Mouse (Mus musculus) limb, embryonic 14.5 days (tissue): ENCODE measurements around the gene Gm13695. TPM values are rescaled to one million over a fixed set of nuclear protein-coding genes. Genes with fewer than 3 reads are reported as not detected.
"Not testable (repeated sequence)": the region's sequence is repeated elsewhere in the genome, so short reads cannot be mapped to it uniquely, and the experiment has no call there.

Experiments
- ATAC-seq: fragments of 200-750 bp; cut with Nextera tagmentation; 2 replicates; pipeline ENCODE4 v1.8.0; 2017; ENCODE audit warnings: low read depth, moderate number of reproducible peaks, moderate TSS enrichment; ENCODE audit not compliant: low FRiP score
- DNase-seq: peaks from one replicate; pipeline ENCODE4 v3.0.0-alpha.2; 2015; ENCODE audit warnings: low spot score
- H3K27ac ChIP-seq: fragments of 300-500 bp; sonication (generic); replicated peaks from 2 replicates; pipeline ENCODE4 v1.5.1; 2014; ENCODE audit warnings: low read depth, mild to moderate bottlenecking, low read length, moderate library complexity, mixed read lengths
- H3K27me3 ChIP-seq: fragments of 300-500 bp; sonication (generic); 2 replicates; pipeline ENCODE4 v1.6.1; 2014; ENCODE audit warnings: low read length, mixed read lengths; ENCODE audit not compliant: control insufficient read depth, insufficient read depth
- H3K36me3 ChIP-seq: fragments of 300-500 bp; sonication (generic); 2 replicates; pipeline ENCODE4 v1.6.1; 2014; ENCODE audit warnings: mild to moderate bottlenecking, low read length, moderate library complexity, mixed read lengths; ENCODE audit not compliant: control insufficient read depth, insufficient read depth
- H3K4me1 ChIP-seq: fragments of 300-500 bp; sonication (generic); 2 replicates; pipeline ENCODE4 v1.6.1; 2014; ENCODE audit warnings: antibody characterized with exemption, low read length, mixed read lengths; ENCODE audit not compliant: control insufficient read depth, insufficient read depth
- H3K4me2 ChIP-seq: fragments of 300-500 bp; sonication (generic); replicated peaks from 2 replicates; pipeline ENCODE4 v1.6.1; 2014; ENCODE audit warnings: low read depth, mild to moderate bottlenecking, low read length, moderate library complexity; ENCODE audit not compliant: severe bottlenecking
- H3K4me3 ChIP-seq: fragments of 300-500 bp; sonication (generic); replicated peaks from 2 replicates; pipeline ENCODE4 v1.5.1; 2014; ENCODE audit warnings: low read length
- H3K9ac ChIP-seq: fragments of 300-500 bp; sonication (generic); 2 replicates; pipeline ENCODE4 v1.6.1; 2014; ENCODE audit warnings: mild to moderate bottlenecking, low read depth, low read length, moderate library complexity; ENCODE audit not compliant: severe bottlenecking
- H3K9me3 ChIP-seq: fragments of 300-500 bp; sonication (generic); 2 replicates; pipeline ENCODE4 v1.6.1; 2016; ENCODE audit warnings: low read length; ENCODE audit not compliant: control insufficient read depth
- POLR2A ChIP-seq: fragments of 200-500 bp; IDR thresholded peaks from 2 replicates; pipeline ENCODE4 v1.8.0; 2012; ENCODE audit warnings: inconsistent platforms, mild to moderate bottlenecking, moderate library complexity, borderline replicate concordance; ENCODE audit not compliant: insufficient read depth, insufficient read length; ENCODE audit errors: extremely low read depth
- WGBS: fragments of 180-500 bp; shearing (Covaris S2); extraction: QIAGEN DNeasy Blood & Tissue Kit; methylation state at CpG from one replicate; pipeline ENCODE4 v1.1.7; 2014; 5-methylcytosine and 5-hydroxymethylcytosine counted together
- polyA plus RNA-seq, 2 experiments: library from polyadenylated mRNA; depleted of rRNA in 1 of 2; stranded (reverse) in 1 of 2; unstranded in 1 of 2; fragments of >200 nt; fragmentation: Nextera tagmentation in 1 of 2; extraction: Ambion mirVana in 1 of 2; gene quantifications; 2 replicates each; pipeline versions ENCODE4 v1.2.1 to v1.2.3; 2012 to 2014

The Gm13695 gene
- polyA plus RNA-seq (2012; rRNA removed) (not detected in 2 replicates), polyA plus RNA-seq (2014; fragmentation: Nextera tagmentation; extraction: Ambion mirVana) (not detected in 2 replicates)

GRCm38 (mm10) chr2:83967013-83967412 is at the start of gene Gm13695:
Gene Gm13695 (plus strand): TSS chr2:83967313.
- no CpG with 5 or more reads among the region's 6 CpGs for WGBS
- H3K9ac ChIP-seq, H3K4me1 ChIP-seq, ATAC-seq, H3K27ac ChIP-seq, H3K4me3 ChIP-seq, H3K9me3 ChIP-seq, H3K36me3 ChIP-seq, DNase-seq, H3K27me3 ChIP-seq, H3K4me2 ChIP-seq: not testable (repeated sequence)

- Histone ChIP-seq H3K36me3 (no peaks in the 10 kb centered on the region), H3K27me3 (no peaks in the 10 kb centered on the region), H3K9me3 (no peaks in the 10 kb centered on the region), H3K4me2 (no peak overlapping the region), H3K9ac (no peak overlapping the region), H3K27ac (no peak overlapping the region), H3K4me3 (no peak overlapping the region), H3K4me1 (no peaks in the 10 kb centered on the region)
- DNase-seq (no peak), ATAC-seq (no peak; the same call in 1 of the 2 replicates)
- no peak for TF ChIP-seq POLR2A
- WGBS = 49% methylated on average over 2 of the region's 2 CpGs
Observed at GRCm38 (mm10) chr2:83929478-83930088, 37.5 kb upstream of the Gm13695 start.

- Histone ChIP-seq H3K9me3 (no peaks in the 10 kb centered on the region), H3K27me3 (no peaks in the 10 kb centered on the region), H3K4me2 (peak within 1 kb of the TSS; percentile 44), H3K27ac (no peak within 1 kb of the TSS), H3K4me1 (peaks cover 5% of the 10 kb centered on the region), H3K4me3 (peak within 1 kb of the TSS; percentile 16), H3K36me3 (no peaks in the 10 kb centered on the region), H3K9ac (no peak within 1 kb of the TSS)
- WGBS = under 1% methylated on average over 20 of the region's 20 CpGs
- ATAC-seq = peak; percentile 60
- TF ChIP-seq POLR2A = no peak
- peak; percentile 57 for DNase-seq
Observed at GRCm38 (mm10) chr2:83940931-83941361, 26.2 kb upstream of the Gm13695 start, which contains the start of gene Zswim2. Gene Zswim2 (minus strand): TSS chr2:83941228.

- no peaks in the 10 kb centered on the region for H3K27me3 ChIP-seq
- no peaks in the 10 kb centered on the region for H3K9me3 ChIP-seq
- DNase-seq (no peak), ATAC-seq (no peak)
- no peak for TF ChIP-seq POLR2A
- 48% methylated on average over 3 of the region's 3 CpGs for WGBS
- no peak overlapping the region for H3K27ac ChIP-seq
- peaks cover 5% of the 10 kb centered on the region for H3K4me1 ChIP-seq
- H3K36me3 ChIP-seq = no peaks in the 10 kb centered on the region
- no peak overlapping the region for H3K9ac ChIP-seq
- H3K4me2 ChIP-seq = peak overlapping the region; percentile 44
- H3K4me3 ChIP-seq = peak overlapping the region; percentile 16; the same call in 1 of the 2 replicates
Observed at GRCm38 (mm10) chr2:83941378-83941777, 25.7 kb upstream of the Gm13695 start.

- peaks cover 5% of the 10 kb centered on the region for H3K4me1 ChIP-seq
- H3K27me3 ChIP-seq = no peaks in the 10 kb centered on the region
- no peak overlapping the region for H3K4me2 ChIP-seq
- no peak overlapping the region for H3K4me3 ChIP-seq
- TF ChIP-seq POLR2A = no peak
- no peak overlapping the region for H3K27ac ChIP-seq
- no peaks in the 10 kb centered on the region for H3K9me3 ChIP-seq
- ATAC-seq (no peak), DNase-seq (no peak)
- no peaks in the 10 kb centered on the region for H3K36me3 ChIP-seq
- 80% methylated on average over 4 of the region's 4 CpGs for WGBS
- no peak overlapping the region for H3K9ac ChIP-seq
Observed at GRCm38 (mm10) chr2:83941792-83942191, 25.3 kb upstream of the Gm13695 start.

- not testable (repeated sequence) for H3K9me3 ChIP-seq, ATAC-seq, H3K9ac ChIP-seq, H3K4me3 ChIP-seq, H3K4me1 ChIP-seq, DNase-seq, H3K27ac ChIP-seq, H3K27me3 ChIP-seq, H3K4me2 ChIP-seq, H3K36me3 ChIP-seq
- no CpG with 5 or more reads among the region's 6 CpGs for WGBS
Observed at GRCm38 (mm10) chr2:83955393-83955792, 11.7 kb upstream of the Gm13695 start, which contains the start of gene Gm13698. Gene Gm13698 (plus strand): TSS chr2:83955693.

- H3K4me1 ChIP-seq, H3K27me3 ChIP-seq: not testable (repeated sequence)
- WGBS = no CpG with 5 or more reads among the region's 6 CpGs
Observed at GRCm38 (mm10) chr2:83961203-83961602, 5.9 kb upstream of the Gm13695 start, which contains the start of gene Gm13693. Gene Gm13693 (plus strand): TSS chr2:83961503.

GRCm38 (mm10) chr2:83972823-83973222 is 5.7 kb downstream of the Gm13695 start, which contains the start of gene Gm13696:
Gene Gm13696 (plus strand): TSS chr2:83973123.
- not testable (repeated sequence) for H3K9ac ChIP-seq, H3K36me3 ChIP-seq, H3K9me3 ChIP-seq, DNase-seq, H3K4me2 ChIP-seq, ATAC-seq, H3K4me1 ChIP-seq, H3K27me3 ChIP-seq, H3K4me3 ChIP-seq, H3K27ac ChIP-seq
- no CpG with 5 or more reads among the region's 6 CpGs for WGBS

More at GRCm38 (mm10) chr2:83961203-83961602, 5.9 kb upstream of the Gm13695 start, which contains the start of gene Gm13693:
- not testable (repeated sequence) for H3K4me2 ChIP-seq, ATAC-seq, DNase-seq, H3K9ac ChIP-seq, H3K9me3 ChIP-seq, H3K36me3 ChIP-seq, H3K27ac ChIP-seq, H3K4me3 ChIP-seq
